Mouse (Mus musculus) activated CD4-positive, CD25-positive, alpha-beta regulatory T cell (primary cell): Measurements from ENCODE around the gene Tnrc6b. TPM values are rescaled to one million over a fixed set of nuclear protein-coding genes. Genes with fewer than 3 reads are reported as not detected.

Source experiments
- polyA plus RNA-seq, 2 experiments: library from polyadenylated mRNA; unstranded; fragments of 100-300 nt; shearing (Covaris generic); gene quantifications; one replicate each; pipeline ENCODE4 v1.2.1; 2017

Tnrc6b gene
- polyA plus RNA-seq = 10 to 100 TPM; 25.9 to 36.0 TPM

GRCm38 (mm10) chr15:80710608-80711363, at the start of gene Tnrc6b:
Gene Tnrc6b (plus strand): TSS chr15:80711313.

GRCm38 (mm10) chr15:80671295-80672252, 39.5 kb upstream of the Tnrc6b start, which contains the start of gene Fam83f:
Gene Fam83f (plus strand): TSS chr15:80671847.

DNA sequence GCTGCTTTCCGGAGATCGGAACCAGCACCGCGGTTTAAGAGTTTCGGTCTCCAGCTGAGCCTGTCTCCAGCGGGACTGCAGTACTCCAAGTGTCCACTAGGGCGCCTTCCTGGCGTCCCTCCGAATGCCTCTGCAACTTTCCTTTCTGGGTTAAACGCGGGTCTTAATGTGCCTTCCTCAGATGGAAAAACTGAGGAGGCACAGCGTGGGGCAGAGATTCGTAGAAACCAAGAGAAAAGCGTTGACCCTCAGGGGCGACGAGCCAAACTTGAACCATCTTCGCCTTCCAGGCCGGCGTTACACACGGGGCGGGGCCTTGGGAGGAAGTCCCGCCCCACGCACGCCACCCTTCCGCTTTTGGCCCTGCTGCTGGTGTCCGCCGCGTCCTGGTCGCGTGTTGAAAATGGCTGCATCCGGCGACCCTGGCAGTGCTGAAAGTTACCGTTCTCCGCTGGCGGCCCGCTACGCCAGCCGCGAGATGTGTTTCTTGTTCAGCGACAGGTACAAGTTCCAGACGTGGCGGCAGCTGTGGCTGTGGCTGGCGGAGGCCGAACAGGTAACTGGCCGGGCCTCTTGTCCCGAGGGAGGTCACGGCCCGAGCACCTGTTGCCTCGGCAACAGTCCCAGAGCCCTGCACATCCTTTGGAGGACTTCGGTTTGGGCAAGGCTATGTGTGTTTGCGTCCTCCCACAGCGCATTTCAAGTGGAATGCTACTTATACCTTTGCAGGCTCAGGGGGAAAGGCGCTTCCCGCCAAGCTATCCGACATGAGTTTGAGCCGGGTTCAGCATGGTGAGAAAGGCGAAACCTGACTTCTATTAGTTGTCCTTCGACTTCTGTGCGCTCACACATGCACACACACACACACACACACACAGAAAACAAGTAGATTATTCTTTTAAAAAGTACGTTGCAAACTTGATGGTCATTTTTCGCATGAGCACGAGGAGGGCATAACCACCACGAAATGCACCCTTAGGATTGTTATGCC, 237.3 kb downstream of the Tnrc6b start, which contains the start of gene Adsl:
TSS of gene Adsl (plus strand) at position 346 of the 991 bp plus-strand sequence.

DNA sequence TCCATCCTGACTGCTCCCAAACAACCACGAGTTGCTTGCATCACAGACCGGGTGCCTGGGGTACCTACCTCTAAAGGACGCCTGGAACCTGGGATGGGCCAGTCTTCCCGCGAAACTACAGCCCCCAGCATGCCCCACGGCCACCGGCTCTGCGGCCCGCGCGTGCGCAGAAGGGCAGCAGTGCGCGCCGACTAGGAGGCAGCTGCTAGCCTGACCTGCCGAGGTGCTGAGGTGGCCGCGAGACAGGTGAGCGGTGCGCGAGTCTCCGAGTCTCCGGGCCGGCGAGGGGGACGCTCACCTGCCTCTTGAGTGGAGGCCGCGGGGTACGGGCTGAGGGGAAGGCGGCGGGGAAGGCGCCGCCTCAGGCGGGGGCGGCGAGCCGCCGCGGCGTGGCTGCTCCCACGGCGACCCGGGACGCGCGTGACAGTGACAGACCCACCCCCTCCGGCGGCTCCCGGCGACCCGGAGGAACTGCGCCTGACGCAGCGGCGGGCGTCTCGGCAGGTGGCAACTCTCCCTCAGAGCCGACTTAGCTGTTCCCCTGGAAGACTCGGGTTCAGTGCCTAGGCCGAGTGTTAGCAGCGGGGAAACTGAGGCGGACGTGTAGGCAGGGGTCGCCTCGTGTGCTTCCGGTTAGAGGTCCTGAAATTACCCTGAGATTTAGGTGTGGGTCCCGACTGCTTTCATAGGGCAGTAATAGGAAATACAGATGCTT, 266.7 kb downstream of the Tnrc6b start, which contains the start of gene Sgsm3:
TSS of gene Sgsm3 (plus strand) at position 146 of the 715 bp plus-strand sequence.

Other genes starting within 250 kb of the Tnrc6b start
- under 1 TPM in 1 of 2 experiments, not detected in 1; 0.12 TPM for gene Enthd1, start 146.2 kb upstream of the Tnrc6b start, polyA plus RNA-seq
- gene Grap2, start 138.7 kb upstream of the Tnrc6b start, polyA plus RNA-seq = 10 to 100 TPM; 44.4 to 52.7 TPM
- under 1 TPM; 0.08 to 0.50 TPM for gene Fam83f, start 39.5 kb upstream of the Tnrc6b start, polyA plus RNA-seq
- gene Adsl, start 237.2 kb downstream of the Tnrc6b start, polyA plus RNA-seq = 100 to 1,000 TPM; 147 to 150 TPM